Mouse (Mus musculus): ENCODE data around the gene Tmem243. TPM values are rescaled to one million over a fixed set of nuclear protein-coding genes. Genes with fewer than 3 reads are reported as not detected.
A peak's percentile ranks its signal among the peaks of the same experiment; 100 is the strongest.

Gene Tmem243
- total and polyA plus RNA-seq, 3 experiments = 3.5 to 14.9 TPM; not detected in 1

- H3K27me3 ChIP-seq (ENCODE audit: control insufficient read depth in 1 of 2, insufficient read depth in 2 of 2, low read length in 2 of 2) = no peaks in the 10 kb centered on the region
- H3K4me1 ChIP-seq (ENCODE audit: control insufficient read depth in 1 of 2, insufficient read depth in 2 of 2, low read length in 2 of 2) = no peaks in the 10 kb centered on the region; a peak in 1 of 4 replicates
- H3K36me3 ChIP-seq (ENCODE audit: control insufficient read depth in 1 of 2, insufficient read depth in 2 of 2, low read length in 2 of 2) = peaks cover 4 to 6% of the 10 kb centered on the region in 2 experiments; a peak in 3 of 4 replicates
- no peaks in the 10 kb centered on the region for H3K9me3 ChIP-seq (replicated peaks; ENCODE audit: insufficient read depth, low read length)
- no peak overlapping the region for H3K4me3 ChIP-seq (ENCODE audit: control insufficient read depth in 1 of 2, insufficient read depth in 1 of 2, low read depth in 2 of 2, low read length in 2 of 2)
- no peak for TF ChIP-seq TBP (IDR thresholded peaks at IDR 0.05; ENCODE audit: low read depth, low read length)
- no peak for TF ChIP-seq SIN3A (IDR thresholded peaks at IDR 0.05; ENCODE audit: low read length)
- TF ChIP-seq MEF2A (IDR thresholded peaks at IDR 0.05; ENCODE audit: extremely low read depth, insufficient replicate concordance, low read depth, low read length, poor library complexity, severe bottlenecking) = no peak
- no peak for TF ChIP-seq USF1 (IDR thresholded peaks at IDR 0.05; ENCODE audit: low read depth, low read length)
- TF ChIP-seq POLR2AphosphoS2 (IDR thresholded peaks at IDR 0.05; ENCODE audit: low read length) = no peak
- TF ChIP-seq NRF1 (IDR thresholded peaks at IDR 0.05; ENCODE audit: insufficient read depth, low read depth, low read length, poor library complexity, severe bottlenecking) = no peak
- no peak for DNase-seq (ENCODE audit: low read depth, low spot score)
- no peak overlapping the region for H3K9ac ChIP-seq (ENCODE audit: control insufficient read depth, low read depth, low read length, poor library complexity, severe bottlenecking)
- peaks cover 28% of the 10 kb centered on the region for H3K79me2 ChIP-seq (ENCODE audit: control insufficient read depth, insufficient read depth, low read length, poor library complexity)
- no peak overlapping the region for H3K27ac ChIP-seq (ENCODE audit: control insufficient read depth, low read depth, low read length)
Measured at GRCm38 (mm10) chr5:9156746-9157145, 56.3 kb downstream of the Tmem243 start.

GRCm38 (mm10) chr5:9157336-9157735 lies 56.9 kb downstream of the Tmem243 start:
- H3K4me3 ChIP-seq (ENCODE audit: control insufficient read depth in 1 of 2, insufficient read depth in 1 of 2, low read depth in 2 of 2, low read length in 2 of 2) = no peak overlapping the region
- DNase-seq (ENCODE audit: low read depth, low spot score) = no peak
- H3K27me3 ChIP-seq (ENCODE audit: control insufficient read depth in 1 of 2, insufficient read depth in 2 of 2, low read length in 2 of 2) = no peaks in the 10 kb centered on the region
- H3K4me1 ChIP-seq (ENCODE audit: control insufficient read depth in 1 of 2, insufficient read depth in 2 of 2, low read length in 2 of 2) = peaks cover 0 to 3% of the 10 kb centered on the region in 2 experiments; a peak in 3 of 4 replicates
- H3K9ac ChIP-seq (ENCODE audit: control insufficient read depth, low read depth, low read length, poor library complexity, severe bottlenecking) = no peak overlapping the region
- peaks cover 4 to 8% of the 10 kb centered on the region in 2 experiments; a peak in 3 of 4 replicates for H3K36me3 ChIP-seq (ENCODE audit: control insufficient read depth in 1 of 2, insufficient read depth in 2 of 2, low read length in 2 of 2)
- no peaks in the 10 kb centered on the region for H3K9me3 ChIP-seq (replicated peaks; ENCODE audit: insufficient read depth, low read length)
- no peak overlapping the region for H3K27ac ChIP-seq (ENCODE audit: control insufficient read depth, low read depth, low read length)
- H3K79me2 ChIP-seq (ENCODE audit: control insufficient read depth, insufficient read depth, low read length, poor library complexity) = peaks cover 29% of the 10 kb centered on the region
- TF ChIP-seq SIN3A (IDR thresholded peaks at IDR 0.05; ENCODE audit: low read length) (no peak), GABPA (IDR thresholded peaks at IDR 0.05; ENCODE audit: low read depth, low read length) (no peak), ZMIZ1 (IDR thresholded peaks at IDR 0.05; ENCODE audit: low read depth, low read length) (no peak), KAT2A (conservative IDR thresholded peaks at IDR 0.05; ENCODE audit: low read depth, low read length) (no peak), NELFE (IDR thresholded peaks at IDR 0.05; ENCODE audit: low read depth, low read length) (no peak), HCFC1 (IDR thresholded peaks at IDR 0.05; ENCODE audit: low read depth, low read length) (no peak), TAL1 (IDR thresholded peaks at IDR 0.05; ENCODE audit: low read length) (no peak), CTCF (IDR thresholded peaks at IDR 0.05 in 2 of 3, conservative IDR thresholded peaks at IDR 0.05 in 1 of 3; ENCODE audit: control insufficient read depth in 1 of 3, insufficient read depth in 1 of 3, low read depth in 2 of 3, low read length in 3 of 3, poor library complexity in 1 of 3, severe bottlenecking in 1 of 3) (no peak)

GRCm38 (mm10) chr5:9160831-9161455 lies 60.5 kb downstream of the Tmem243 start:
- H3K36me3 ChIP-seq (ENCODE audit: control insufficient read depth in 1 of 2, insufficient read depth in 2 of 2, low read length in 2 of 2) = peaks cover 4 to 8% of the 10 kb centered on the region in 2 experiments; a peak in 3 of 4 replicates
- H3K27ac ChIP-seq (ENCODE audit: control insufficient read depth, low read depth, low read length) = peak overlapping the region; percentile 85
- H3K4me1 ChIP-seq (ENCODE audit: control insufficient read depth in 1 of 2, insufficient read depth in 2 of 2, low read length in 2 of 2) = peaks cover 0 to 6% of the 10 kb centered on the region in 2 experiments; a peak in 3 of 4 replicates
- peak; percentile 42 for DNase-seq (ENCODE audit: low read depth, low spot score)
- no peaks in the 10 kb centered on the region for H3K27me3 ChIP-seq (ENCODE audit: control insufficient read depth in 1 of 2, insufficient read depth in 2 of 2, low read length in 2 of 2)
- peak overlapping the region; percentile 77 to 97 for H3K4me3 ChIP-seq (ENCODE audit: control insufficient read depth in 1 of 2, insufficient read depth in 1 of 2, low read depth in 2 of 2, low read length in 2 of 2)
- H3K9me3 ChIP-seq (replicated peaks; ENCODE audit: insufficient read depth, low read length) = no peaks in the 10 kb centered on the region
- H3K9ac ChIP-seq (ENCODE audit: control insufficient read depth, low read depth, low read length, poor library complexity, severe bottlenecking) = peak overlapping the region; percentile 98
- H3K79me2 ChIP-seq (ENCODE audit: control insufficient read depth, insufficient read depth, low read length, poor library complexity) = peaks cover 25% of the 10 kb centered on the region
- TF ChIP-seq CHD1 (IDR thresholded peaks at IDR 0.05; ENCODE audit: low read depth, low read length) (0 out of 2 replicates have a peak, but pooled peaks have one; percentile 68), UBTF (IDR thresholded peaks at IDR 0.05; ENCODE audit: borderline replicate concordance, insufficient read depth, low read depth, low read length) (no peak), E2F4 (IDR thresholded peaks at IDR 0.05; ENCODE audit: borderline replicate concordance, low read depth, low read length) (no peak), ZNF384 (IDR thresholded peaks at IDR 0.05; ENCODE audit: low read depth, low read length) (peak; percentile 69), GATA1 (IDR thresholded peaks at IDR 0.05; ENCODE audit: low read depth, low read length) (no peak), MYC (IDR thresholded peaks at IDR 0.05; ENCODE audit: low read depth, low read length) (no peak), USF2 (IDR thresholded peaks at IDR 0.05; ENCODE audit: borderline replicate concordance in 1 of 2, insufficient read depth in 1 of 2, low read depth in 1 of 2, low read length in 2 of 2) (no peak), MAX (IDR thresholded peaks at IDR 0.05; ENCODE audit: low read length) (no peak), NRF1 (IDR thresholded peaks at IDR 0.05; ENCODE audit: insufficient read depth, low read depth, low read length, poor library complexity, severe bottlenecking) (no peak), MAZ (IDR thresholded peaks at IDR 0.05; ENCODE audit: low read depth, low read length) (no peak; the same call in 1 of the 2 replicates), ZMIZ1 (IDR thresholded peaks at IDR 0.05; ENCODE audit: low read depth, low read length) (no peak), BHLHE40 (IDR thresholded peaks at IDR 0.05; ENCODE audit: borderline replicate concordance, low read depth, low read length) (no peak), ELF1 (IDR thresholded peaks at IDR 0.05; ENCODE audit: low read depth, low read length) (no peak), KAT2A (conservative IDR thresholded peaks at IDR 0.05; ENCODE audit: low read depth, low read length) (no peak)
